Mouse (Mus musculus) R1 (cell line): ENCODE measurements around the gene Yjefn3.

Source experiments
- DNase-seq: peaks from one replicate; pipeline ENCODE4 v3.0.0-alpha.2; 2018; ENCODE audit warnings: low read depth, low spot score

Yjefn3 gene

GRCm38 (mm10) chr8:69907106-69907505 lies 4.6 kb upstream of the Yjefn3 start:
- DNase-seq, result no peak

GRCm38 (mm10) chr8:69906260-69906659 lies 3.7 kb upstream of the Yjefn3 start:
- no peak for DNase-seq

- DNase-seq, result no peak
These were observed 1.6 kb upstream of the Yjefn3 start for GRCm38 (mm10) chr8:69904096-69904495.

DNA sequence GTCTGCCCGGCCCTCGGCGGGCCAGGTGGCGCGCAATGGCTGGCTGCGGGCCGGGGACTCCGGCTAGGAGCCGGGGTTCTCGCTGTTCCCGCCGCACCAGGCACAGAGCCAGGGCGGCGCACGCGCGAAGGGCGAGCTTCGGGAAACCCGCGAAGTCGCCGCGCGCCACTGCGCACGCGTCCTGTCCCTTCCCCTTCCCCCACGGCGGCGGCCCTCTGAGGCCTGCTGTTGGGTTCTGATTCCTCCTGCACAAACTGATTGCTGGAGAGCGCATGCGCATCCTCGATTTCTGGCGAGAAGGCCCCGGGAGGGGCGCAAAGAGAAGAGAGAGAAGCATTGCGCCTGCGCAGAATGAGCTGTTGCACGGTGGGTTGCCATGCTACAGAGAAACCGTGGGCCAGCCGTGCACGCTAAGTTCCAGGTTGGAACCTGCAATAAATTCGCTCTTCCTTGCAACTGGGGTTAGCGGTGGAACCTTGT lies 591 bp upstream of the Yjefn3 start:
- DNase-seq, result peak; percentile 100

DNA sequence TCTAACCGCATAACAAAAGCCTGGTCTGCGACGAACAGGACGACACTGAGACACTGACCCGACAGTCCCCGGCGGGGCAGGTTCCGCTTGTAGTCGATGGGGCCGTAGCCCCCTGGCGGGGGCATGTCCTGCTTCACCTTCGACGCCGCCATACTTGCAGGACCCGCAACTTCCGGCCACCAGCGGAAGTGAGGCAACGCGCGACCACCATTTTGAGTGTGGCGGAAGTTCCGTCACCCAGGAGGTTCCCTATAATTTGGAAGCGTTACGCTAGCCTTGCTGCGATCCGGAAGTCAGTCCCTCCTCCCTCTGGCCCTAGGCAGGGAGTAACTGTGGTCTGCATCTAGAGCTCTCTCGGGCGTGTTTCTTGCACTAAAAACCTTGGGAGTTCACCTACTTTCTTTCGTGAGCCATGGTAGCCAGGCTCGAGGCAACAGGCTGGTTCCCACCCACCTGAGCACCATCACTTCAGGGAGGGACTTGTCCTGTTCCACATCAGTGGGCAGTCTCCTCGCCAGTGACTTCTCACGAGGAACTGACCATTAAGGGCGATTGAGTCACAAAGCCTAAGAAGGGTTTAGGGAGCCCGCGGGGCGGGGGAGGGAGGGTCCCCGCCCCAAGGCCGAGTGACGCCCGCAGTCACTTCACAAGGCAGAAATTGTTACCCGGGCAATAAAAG lies 889 bp downstream of the Yjefn3 start:
- peak; percentile 98 for DNase-seq

- no peak for DNase-seq
These were observed 1.5 kb downstream of the Yjefn3 start for GRCm38 (mm10) chr8:69900895-69901451.

- DNase-seq, result no peak
These were observed 2.6 kb downstream of the Yjefn3 start for GRCm38 (mm10) chr8:69899876-69900275.

- DNase-seq, result no peak
These were observed 4.7 kb downstream of the Yjefn3 start for GRCm38 (mm10) chr8:69897857-69898256.

- DNase-seq, result no peak
These were observed 6.6 kb downstream of the Yjefn3 start for GRCm38 (mm10) chr8:69895772-69896451.

DNA sequence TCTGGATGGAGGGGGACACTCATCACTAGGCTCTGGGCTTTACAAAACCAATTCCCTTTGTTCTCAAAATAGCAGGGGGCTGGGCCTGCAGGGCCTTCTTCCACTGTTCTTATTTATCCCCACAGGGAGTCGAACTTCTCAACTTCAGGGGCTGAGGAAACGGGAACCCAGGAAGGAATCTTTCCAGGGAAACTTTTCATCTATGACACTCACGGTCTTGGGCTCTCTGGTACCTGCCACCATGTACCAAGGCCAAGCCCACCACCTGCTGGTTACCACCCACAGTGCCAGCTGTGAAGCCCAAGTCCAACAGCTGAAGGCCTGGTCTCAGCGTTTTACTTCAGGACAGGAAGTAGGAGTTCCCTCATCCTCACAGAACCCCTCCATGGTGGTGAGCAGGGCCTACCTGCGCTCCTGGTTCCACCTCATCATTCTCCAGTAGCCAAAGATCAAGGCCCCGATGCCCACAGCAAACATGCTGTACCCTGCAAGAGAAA lies 7.6 kb downstream of the Yjefn3 start:
- DNase-seq, result peak; percentile 52

GRCm38 (mm10) chr8:69893863-69894262 lies 8.6 kb downstream of the Yjefn3 start:
- peak; percentile 92 for DNase-seq

GRCm38 (mm10) chr8:69890813-69891241 lies 11.7 kb downstream of the Yjefn3 start:
- DNase-seq, result peak; percentile 80

DNA sequence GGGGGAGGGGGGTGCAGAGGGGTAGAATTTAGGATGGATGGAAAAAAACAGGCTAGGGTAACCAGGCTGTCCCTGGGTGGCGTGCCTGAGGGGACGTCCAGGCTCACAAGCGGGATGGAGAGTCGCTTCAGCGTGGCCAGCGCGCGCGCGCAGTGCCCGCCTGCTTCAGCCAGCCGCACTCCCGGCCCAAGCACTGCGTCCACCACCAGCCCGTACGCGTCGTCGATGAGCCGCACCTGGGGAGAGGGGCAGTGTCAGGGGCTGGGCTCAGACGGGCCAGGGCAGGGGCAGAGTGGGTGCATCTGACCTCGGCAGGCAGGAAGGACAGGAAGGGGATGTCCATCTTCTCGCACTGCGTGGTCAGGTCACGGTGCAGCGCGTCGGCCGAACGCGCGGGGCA lies 13.6 kb downstream of the Yjefn3 start:
- no peak for DNase-seq

DNA sequence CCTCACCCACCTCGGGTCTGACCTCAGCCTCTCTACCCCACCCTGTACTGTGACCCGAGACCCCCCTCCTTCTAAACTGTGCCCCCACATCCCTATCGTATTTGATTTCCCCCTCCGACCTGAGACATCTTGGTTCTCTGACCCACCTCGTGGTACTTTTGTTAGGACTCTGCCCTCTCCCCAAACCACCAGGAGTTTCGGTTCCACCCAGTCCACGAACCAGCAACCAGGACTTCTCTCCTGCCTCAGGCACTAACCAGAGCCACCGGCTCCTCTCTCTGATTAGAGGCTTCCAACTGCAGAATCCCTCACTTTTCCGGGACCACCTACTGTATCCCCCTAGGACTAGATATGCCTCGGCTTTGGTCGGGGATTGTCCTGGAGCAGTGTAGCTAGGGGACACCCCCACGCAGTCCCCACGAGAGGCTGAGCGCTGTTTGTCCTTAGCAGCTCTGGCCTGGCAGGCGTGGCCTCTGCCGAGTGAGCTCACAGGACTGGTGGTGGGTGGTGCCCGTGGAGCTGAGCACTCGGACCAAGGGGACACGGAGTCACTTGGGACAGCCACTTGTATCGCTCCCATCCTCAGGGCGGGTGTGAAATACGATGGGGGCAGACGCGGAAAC lies 14.2 kb downstream of the Yjefn3 start:
- DNase-seq, result peak; percentile 31

DNA sequence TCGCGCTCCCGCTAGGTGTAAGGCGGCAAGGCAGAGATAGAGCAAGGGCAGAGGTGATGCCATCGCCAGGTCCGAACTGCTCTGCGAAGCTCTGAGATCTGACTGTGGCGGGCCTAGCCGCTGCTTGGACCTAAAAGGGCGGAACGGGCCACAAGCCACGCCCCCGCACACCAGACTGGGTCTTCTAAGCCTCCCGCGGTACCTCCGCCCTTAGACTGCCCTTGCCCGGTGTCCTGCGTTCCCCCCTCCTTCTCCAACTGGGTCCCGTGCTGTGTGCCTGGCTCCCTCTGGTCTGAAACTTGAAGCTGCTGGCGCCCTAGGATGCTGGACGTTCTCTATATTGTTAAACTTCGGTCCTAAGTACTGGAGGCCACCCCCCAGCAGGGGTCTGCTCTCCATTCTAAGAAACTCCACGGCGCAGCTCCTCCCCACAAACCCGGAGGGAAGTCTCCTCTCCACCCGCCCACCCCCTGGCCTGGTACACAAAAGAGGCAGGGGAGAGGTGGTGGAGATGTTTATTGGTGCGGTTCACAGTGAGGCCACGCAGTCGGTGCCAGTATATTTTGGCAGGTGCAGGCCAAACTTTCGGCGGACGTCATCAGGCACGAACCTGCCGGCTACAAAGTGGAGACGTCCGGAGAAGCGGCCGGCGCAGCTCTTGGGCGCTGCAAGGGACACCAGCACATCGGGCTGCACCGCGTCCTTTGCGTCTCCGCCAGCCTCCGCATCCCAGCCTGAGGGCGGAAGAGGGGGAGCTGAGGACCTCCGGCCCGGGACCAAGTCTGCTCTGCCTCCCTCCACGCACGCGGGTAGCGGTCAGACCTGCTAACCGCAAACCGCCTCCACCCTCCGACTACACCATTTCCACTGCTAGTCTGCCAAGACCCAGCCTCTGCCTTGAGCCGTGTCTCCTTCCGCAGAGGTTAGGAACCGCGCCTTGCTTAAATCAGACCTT lies 14.9 kb downstream of the Yjefn3 start, which contains the start of gene Cilp2:
TSS of gene Cilp2 (minus strand) at position 399 of the 955 bp plus-strand sequence.
- DNase-seq, result peak; percentile 85

- no peak for DNase-seq
These were observed 18.4 kb downstream of the Yjefn3 start for GRCm38 (mm10) chr8:69884141-69884540.

DNA sequence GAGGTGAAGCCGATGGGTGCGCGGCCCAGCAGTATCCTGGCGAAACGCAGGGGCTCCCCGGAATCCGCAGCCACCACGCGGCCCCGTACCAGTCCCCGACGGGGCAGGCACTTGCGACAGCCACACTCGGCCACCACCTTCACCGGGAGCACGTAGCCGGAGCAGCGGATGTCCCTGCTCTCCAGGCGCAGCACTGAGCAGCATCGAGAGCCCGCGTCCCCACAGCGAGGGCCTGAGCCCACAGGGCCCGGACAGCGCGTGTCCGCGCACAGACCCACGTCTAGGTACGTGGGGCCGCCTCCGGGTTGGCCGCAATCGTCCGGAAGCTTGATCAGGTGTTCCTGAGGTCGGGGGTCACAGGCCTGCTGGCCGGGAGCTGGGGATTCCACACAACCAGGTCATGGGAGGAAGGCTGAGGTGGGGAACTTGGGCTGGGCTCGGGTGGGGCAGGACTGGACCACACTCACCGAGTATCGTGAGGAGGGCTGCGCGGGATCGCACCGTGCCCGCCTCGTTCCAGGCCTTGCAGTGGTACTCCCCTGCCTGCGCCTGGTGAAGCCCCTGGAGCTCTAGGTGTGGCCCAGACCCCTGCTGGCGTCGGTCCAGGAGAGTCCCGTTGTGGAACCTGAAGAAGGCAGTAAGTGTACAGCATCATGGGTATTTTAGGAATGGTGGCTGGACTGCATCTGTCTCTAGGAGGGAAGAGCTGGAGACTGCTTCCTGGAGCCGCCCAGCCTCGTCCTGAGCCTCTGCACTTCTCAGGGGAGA lies 19.5 kb downstream of the Yjefn3 start:
- peak; percentile 36 for DNase-seq

DNA sequence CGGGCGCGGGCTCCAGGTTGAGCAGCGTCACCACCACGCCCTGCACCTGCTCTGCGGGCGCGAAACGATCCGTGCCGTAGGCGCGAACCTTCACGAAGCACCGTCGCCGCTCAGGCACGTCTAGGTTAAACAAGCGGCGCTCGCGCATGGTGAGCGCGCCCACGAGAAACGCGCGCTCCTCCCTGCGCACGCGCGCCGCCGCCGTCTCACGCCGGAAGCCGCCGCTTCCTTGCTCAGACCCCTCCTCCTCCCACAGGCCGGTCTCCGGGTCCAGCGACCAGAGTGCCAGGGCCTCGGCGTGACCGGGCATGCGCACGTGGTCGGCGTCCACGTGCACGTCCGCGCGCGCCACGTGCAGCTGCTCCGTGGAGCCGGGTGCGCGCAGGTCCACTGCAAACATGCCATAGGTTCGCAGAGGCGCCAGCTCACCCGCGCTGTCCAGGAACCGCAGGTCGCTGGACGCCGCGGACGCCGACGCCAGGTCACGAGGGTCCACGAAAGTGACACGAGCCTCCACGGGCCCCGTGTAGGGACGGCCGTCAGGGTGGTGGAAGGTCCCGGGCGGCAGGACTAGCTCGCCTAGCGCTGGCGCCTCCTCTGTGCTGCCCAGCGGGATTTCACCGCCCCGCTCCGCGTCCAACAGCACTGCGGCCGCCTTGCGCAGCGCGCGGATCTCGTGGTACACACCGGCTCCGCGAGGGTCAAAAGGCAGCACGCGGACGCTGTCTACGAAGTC lies 20.3 kb downstream of the Yjefn3 start:
- peak; percentile 71 for DNase-seq

DNA sequence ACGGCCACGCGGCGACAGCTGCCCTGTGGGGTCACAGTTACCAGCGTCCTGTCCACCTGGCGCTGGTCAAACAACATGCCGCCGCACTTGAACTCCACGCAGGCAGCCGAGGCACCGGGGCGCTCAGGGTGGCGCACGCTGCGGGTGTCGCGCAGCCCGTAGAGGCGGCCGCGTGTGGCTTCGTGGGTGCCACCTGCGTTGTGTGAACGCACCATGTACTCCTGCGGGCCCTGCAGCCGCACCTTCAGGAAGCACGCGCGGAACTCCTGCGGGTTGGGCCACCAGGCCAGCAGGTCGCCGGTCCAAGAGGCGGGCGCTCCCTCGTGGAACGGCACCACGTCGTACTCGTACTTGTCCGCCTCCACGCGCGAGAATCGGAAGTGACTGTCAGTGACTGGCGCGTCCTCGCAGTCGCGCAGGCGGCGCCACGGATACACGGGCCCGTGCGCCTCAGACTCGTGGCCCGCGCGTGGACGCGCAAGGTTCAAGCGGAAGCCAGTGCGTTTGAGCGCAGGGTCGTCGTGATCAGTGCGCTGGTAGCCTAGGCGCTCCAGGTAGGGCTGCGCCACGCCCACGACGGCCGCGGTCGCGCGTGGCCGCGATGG lies 21.1 kb downstream of the Yjefn3 start:
- no peak for DNase-seq
